Mouse (Mus musculus) spleen, postnatal 4 days (tissue): ENCODE results near the gene Tmem168.

ENCODE experiments used
- DNase-seq, 2 experiments: peaks; one replicate each; pipeline ENCODE4 v3.0.0; 2022; ENCODE audit warnings: low spot score in 2 of 2

Gene Tmem168

DNA sequence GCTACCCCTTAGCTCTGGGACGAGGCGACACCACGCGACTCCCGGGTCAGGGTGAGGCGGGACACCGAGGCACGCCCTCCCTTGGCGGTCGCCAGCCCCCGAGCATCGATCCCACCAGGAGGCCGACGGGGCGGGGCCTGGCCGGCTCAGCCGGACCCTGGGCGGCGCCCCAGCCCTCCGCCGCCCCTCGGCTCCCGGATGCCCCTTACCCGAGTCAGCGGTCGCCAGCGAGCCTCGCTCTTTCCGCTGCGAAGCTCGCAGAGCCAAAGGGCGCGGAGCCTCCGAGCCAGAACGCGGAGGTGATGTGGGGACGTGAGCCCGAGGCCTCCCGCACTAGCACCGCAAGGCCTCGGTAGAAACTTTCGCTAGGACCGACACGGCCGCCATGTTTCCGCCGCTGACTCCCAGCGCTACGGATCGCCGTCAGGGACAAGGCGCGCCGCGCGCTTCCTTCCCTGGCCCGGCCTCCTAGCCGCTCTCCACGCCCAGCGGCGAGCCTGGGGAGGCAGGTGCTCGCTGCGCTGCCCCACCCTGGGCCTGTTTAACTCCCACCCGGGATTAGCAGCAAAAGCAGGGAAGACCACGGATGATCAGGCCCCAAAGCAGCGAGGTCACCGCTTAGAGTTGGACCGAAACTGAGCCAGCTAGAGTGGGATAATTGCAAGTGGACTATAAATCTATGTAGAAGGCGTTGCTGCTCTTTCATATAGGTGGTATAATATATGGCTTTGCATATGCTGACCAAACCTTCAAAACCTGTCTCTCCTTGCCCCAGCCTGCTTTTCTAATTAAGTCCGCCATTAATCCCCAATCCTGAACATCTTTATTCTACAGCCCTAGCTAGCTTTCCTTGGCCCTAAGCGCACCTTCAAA is at the start of gene Tmem168:
Tmem168 (minus strand) TSS at position 480 of the 873 bp plus-strand sequence.
- DNase-seq: peak; percentile 91 to 97

- DNase-seq: no peak
Measured at GRCm38 (mm10) chr6:13654081-13654480, 46.2 kb upstream of the Tmem168 start.

DNA sequence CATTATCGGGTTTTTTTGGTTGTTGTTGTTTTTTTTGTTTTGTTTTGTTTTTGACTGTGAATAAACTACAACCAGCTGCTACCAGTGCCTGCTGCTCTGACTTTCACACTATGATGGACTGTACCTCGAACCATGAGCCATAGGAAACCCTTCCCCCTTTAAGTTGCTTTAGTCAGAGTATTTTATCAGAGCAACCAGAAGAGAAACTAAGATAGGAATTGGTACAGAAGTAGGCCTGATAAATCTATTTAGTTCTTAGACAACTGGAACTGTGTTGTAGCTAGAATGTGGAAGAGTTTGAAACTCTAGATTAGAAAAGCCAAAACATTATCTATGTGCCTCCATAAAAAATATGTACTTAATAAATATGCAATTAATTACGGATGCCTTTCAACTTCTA is 44.4 kb upstream of the Tmem168 start:
- no peak for DNase-seq

DNA sequence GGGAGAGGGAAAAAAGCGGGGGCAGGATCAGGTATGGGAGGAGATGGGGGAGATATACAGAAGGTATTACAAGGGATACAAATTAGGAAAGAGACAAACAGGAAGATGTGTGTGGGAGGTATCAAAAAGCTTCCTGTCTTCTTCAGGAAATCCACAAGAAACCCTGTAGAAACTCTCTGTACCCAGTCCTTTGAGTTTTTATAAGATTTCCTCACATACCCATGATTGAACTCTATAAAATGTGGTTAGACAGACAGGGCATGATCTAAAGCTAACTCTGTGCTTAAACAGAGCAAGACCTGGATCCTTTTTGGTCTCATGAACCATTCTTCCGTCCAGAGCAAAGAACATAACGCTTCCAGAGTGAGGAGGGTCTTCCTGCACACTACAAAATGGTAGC is 43.0 kb upstream of the Tmem168 start:
- DNase-seq: no peak

DNA sequence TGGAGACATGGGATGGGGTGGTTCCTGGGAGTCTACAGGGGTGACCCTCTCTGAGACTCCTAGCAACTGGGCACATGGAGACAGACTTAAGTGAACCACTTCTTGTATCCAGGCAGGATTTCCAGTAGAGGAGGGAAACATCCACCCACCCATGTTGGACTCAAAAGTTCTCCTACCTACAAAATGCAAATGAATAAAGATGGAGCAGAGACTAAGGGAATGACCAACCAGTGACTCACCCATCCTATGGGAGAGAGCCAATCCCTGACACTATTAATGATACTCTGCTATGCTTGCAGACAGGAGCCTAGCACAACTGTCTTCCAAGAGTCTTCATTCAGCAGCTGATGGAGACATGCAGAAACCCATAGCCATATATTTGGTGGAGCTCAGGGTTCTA is 40.4 kb upstream of the Tmem168 start:
- DNase-seq: no peak

GRCm38 (mm10) chr6:13636582-13636989 is 28.7 kb upstream of the Tmem168 start:
- no peak for DNase-seq

DNA sequence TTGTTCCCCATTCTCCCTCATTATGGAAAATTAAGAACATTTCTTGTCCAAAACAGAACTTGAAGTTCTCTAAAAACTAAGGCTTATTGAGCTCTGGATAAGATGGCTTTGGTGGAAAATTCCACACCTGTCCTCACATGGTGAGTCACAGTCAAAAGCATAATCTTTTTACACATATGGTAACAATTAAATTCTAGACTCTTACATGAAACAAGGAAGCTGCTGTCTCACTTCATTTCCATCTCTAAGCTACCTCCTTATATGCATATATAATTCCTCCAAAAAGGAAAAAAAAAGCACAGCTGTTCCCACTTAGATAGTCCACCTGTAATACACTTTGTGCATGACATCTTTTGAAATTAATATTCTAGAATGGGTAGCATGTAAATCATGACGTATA is 24.7 kb upstream of the Tmem168 start:
- no peak for DNase-seq

DNA sequence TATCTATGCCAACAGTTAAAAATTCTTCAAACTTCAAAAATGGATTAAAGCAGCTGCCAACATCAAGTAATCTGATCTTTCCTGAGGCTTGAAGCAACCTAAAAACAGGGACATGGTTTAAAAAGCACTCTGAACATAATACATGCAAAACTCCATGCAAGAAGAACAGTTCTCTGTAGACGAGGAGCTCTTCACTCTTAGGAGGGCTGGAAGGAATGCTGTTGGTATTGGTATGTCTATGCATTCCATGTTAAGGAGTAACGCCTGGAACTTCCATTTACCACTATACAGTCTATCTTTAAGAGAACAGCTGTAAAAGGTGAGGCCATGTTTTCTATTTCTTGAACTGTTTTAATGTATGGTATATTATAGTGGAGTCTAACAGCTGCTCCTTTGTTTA is 22.7 kb upstream of the Tmem168 start:
- no peak for DNase-seq

GRCm38 (mm10) chr6:13619618-13620017 is 11.7 kb upstream of the Tmem168 start:
- no peak for DNase-seq

GRCm38 (mm10) chr6:13617110-13617509 is 9.2 kb upstream of the Tmem168 start:
- DNase-seq: no peak

DNA sequence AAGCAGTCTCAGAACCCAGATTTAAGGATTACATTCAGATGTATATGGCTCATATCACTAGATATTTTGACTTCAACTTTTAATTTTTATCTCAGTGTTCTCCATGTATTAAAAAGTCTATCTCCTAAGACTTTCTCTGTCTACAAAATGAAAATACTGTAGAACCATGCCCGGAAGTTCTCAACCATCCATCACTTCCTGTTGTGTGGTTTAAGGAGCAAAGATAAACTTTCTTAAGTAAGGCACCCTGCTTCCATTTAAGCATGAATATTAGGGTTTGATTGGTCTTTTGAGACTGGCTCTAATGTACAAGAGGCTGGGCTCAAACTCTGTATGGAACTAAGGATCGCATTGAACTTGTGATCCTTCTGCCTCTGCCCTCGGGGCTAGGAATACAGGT is 6.7 kb upstream of the Tmem168 start:
- DNase-seq: no peak

DNA sequence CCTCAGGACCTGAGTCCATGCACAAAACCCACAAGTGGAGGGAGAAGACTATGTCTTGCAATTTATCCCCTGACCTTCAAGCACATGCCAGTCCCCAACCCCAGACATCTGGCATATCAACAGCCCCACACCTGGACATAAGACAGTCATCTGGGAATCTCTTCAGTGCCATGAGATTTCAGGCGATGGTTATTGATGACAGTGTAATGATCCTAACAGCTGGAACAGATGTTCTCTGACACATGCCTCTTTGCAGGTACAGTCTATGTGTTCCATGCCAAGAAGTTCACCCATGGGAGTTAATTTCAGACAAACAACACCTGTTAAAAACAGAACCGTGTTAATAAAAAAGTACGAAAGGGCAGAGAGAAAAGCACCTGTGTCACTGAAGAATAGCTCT is 5.8 kb upstream of the Tmem168 start:
- DNase-seq: no peak

GRCm38 (mm10) chr6:13610869-13611268 is 3.0 kb upstream of the Tmem168 start:
- no peak for DNase-seq

DNA sequence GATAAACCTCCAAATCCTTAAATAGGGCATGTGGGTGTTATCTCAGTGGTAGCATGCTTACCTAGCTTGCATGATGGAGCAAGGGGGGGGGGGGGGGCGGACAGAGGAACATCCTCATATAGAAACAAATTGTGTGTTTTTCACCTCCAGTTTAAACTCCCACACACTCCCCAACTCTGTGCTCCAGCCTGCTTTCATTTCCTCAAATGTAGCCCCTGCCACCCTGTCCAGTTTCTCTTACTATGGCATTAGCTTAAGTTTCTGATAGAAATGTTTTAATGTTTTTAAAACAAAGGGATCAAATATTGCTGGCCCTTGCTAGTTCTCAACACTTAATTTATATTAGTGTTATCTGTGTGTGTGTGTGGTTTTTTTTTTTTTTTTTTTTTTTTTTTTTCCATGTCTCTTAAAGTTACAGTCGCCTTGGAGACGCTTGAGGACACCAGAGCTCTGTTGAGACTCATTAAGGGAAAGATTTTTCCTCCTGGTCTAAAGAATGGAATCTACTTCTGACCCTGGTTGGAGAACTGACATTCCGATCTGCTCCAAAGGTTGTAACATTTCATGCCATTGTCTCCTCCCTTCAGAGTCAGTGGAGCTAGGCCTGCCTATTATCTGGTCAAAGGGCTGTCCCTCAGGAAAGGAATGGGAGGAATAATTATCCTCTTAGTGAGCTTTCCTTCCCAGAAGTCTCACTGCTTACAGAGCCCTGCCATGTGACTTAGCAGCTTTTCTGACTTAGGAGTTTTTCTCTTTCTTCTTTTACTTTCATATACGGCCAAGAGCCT is 1.6 kb upstream of the Tmem168 start:
- no peak for DNase-seq

GRCm38 (mm10) chr6:13606921-13607620 is 829 bp downstream of the Tmem168 start:
- no peak for DNase-seq

DNA sequence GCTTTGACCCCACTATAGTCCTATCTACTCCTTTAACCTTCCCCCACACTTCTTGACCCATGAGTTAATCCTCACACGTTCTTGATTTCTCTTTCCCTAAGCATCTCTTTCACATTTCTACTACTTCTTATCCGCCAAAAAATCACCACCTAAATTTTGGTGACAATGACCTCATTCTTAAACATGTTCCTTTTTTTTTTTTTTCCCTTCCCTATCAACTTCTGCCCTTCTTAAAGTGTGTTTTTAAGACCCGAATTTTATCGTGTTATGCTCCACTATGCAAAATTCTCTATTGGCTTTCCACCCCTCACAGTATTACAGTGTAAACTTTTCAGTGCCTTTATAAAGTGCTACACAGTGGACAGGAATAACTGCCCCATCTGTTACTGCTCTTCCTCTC is 1.5 kb downstream of the Tmem168 start:
- no peak for DNase-seq

DNA sequence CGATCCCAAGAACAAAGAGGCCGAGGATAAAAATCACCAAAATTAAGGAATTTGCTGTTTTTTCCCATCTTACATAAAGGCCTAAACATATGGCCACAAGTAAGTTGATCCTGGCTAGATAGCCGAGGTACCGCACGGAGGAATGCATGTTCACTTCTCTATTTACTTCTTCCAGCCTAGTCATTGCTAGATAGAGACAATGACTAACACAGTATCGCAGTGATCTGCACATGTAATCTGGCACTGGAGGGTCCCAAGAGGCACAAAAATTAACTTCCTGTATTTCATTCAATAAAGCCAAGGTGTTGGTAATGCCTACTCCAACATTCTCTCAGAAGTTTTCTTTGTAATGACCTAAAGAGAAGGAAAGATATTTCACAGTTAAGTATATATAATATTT is 4.8 kb downstream of the Tmem168 start:
- DNase-seq: no peak

- DNase-seq: peak; percentile 42 to 65
Measured at GRCm38 (mm10) chr6:13601587-13601986, 6.3 kb downstream of the Tmem168 start.

DNA sequence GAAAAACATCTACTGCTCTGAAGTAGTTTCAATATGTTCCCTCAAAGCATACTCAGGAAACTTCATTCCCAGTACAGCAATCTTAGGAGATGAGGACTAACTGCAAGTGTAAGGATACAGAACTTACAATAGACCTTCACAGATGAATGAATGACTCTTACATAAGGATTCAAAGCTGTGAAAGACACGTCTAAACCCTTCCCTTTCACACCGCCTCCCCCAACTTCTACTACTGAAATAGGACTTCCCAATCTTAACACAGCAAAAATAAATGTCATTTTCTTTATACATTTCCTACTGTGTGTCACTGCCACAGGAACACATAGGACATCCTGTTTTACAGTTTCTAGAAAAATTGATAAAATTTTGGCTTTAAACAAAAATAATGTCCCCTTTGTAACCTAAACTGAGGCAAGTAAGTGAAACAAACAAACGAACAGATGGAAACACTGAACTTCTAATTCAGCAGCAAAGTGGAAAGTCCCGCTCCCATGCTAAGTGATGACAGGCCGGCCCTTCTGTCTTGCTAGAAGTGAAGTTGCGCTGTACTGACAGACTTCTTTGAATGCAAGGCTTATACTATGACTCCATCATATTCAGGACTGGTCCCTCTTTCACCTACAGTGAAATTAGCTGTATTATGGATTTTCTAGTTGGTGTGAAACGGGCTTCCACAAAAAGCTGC is 9.5 kb downstream of the Tmem168 start:
- no peak for DNase-seq

- no peak for DNase-seq
Measured at GRCm38 (mm10) chr6:13592729-13593345, 15.1 kb downstream of the Tmem168 start.

DNA sequence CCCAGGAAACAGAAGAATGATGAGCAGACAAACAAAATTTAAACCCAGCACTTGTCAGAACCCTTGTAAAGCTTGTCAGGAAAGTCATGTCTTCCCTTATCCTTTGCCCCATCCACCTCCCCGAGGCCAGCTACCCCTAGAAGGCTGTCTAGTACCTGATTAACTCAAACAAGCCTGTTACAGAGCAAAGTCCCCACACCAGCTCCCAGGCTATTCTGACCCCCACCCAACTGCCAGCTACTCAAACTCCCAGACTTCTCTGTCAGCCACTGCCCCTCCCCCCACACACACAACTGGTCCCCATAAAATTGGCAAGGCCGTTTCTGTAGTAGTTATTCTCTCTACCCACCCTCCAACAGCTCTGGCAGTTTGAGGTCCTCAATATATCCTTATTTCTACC is 21.3 kb downstream of the Tmem168 start:
- no peak for DNase-seq
